Mouse (Mus musculus): ENCODE data around the gene Cmklr1.
A peak's percentile ranks its signal among the peaks of the same experiment; 100 is the strongest.

Cmklr1 gene

GRCm38 (mm10) chr5:113584439-113584838 is 65.8 kb downstream of the Cmklr1 start:
- DNase-seq: no peak

GRCm38 (mm10) chr5:113583424-113584162 is 66.6 kb downstream of the Cmklr1 start:
- DNase-seq: peak; percentile 27

GRCm38 (mm10) chr5:113580801-113581200 is 69.4 kb downstream of the Cmklr1 start:
- DNase-seq: no peak

- peak; percentile 63 for DNase-seq
Measured at GRCm38 (mm10) chr5:113580248-113580647, 70.0 kb downstream of the Cmklr1 start.

- no peak for DNase-seq
Measured at GRCm38 (mm10) chr5:113579128-113579527, 71.1 kb downstream of the Cmklr1 start.

GRCm38 (mm10) chr5:113578428-113578827 is 71.8 kb downstream of the Cmklr1 start:
- no peak for DNase-seq

GRCm38 (mm10) chr5:113577555-113577954 is 72.7 kb downstream of the Cmklr1 start:
- peak; percentile 27 for DNase-seq

- no peak for DNase-seq
Measured at GRCm38 (mm10) chr5:113570056-113570717, 80.0 kb downstream of the Cmklr1 start.

GRCm38 (mm10) chr5:113565858-113566257 is 84.4 kb downstream of the Cmklr1 start:
- no peak for DNase-seq

- DNase-seq: peak; percentile 45
Measured at GRCm38 (mm10) chr5:113565101-113565854, 84.9 kb downstream of the Cmklr1 start.

- no peak for DNase-seq
Measured at GRCm38 (mm10) chr5:113564463-113564862, 85.8 kb downstream of the Cmklr1 start.
